Mouse (Mus musculus) embryonic facial prominence, embryonic 13.5 days (tissue): ENCODE results near the gene Tnnt1. TPM values are rescaled to one million over a fixed set of nuclear protein-coding genes. Genes with fewer than 3 reads are reported as not detected.

Source experiments
- ATAC-seq: fragments of 200-750 bp; cut with Nextera tagmentation; 2 replicates; pipeline ENCODE4 v1.8.0; 2017; ENCODE audit warnings: low read depth; ENCODE audit not compliant: insufficient number of reproducible peaks, insufficient read depth, low FRiP score, low TSS enrichment
- H3K27ac ChIP-seq: fragments of 300-500 bp; sonication (generic); 2 replicates; pipeline ENCODE4 v1.5.1; 2015; ENCODE audit warnings: moderate library complexity, mild to moderate bottlenecking, inconsistent platforms
- H3K27me3 ChIP-seq: fragments of 300-500 bp; sonication (generic); 2 replicates; pipeline ENCODE4 v1.6.1; 2015; ENCODE audit warnings: mild to moderate bottlenecking, inconsistent platforms
- H3K36me3 ChIP-seq: fragments of 300-500 bp; sonication (generic); 2 replicates; pipeline ENCODE4 v1.6.1; 2015; ENCODE audit warnings: mild to moderate bottlenecking, inconsistent platforms
- H3K4me1 ChIP-seq: fragments of 300-500 bp; sonication (generic); 2 replicates; pipeline ENCODE4 v1.6.1; 2015; ENCODE audit warnings: inconsistent platforms
- H3K4me2 ChIP-seq: fragments of 300-500 bp; sonication (generic); 2 replicates; pipeline ENCODE4 v1.6.1; 2015; ENCODE audit warnings: moderate library complexity, mild to moderate bottlenecking, inconsistent platforms
- H3K4me3 ChIP-seq: fragments of 300-500 bp; sonication (generic); 2 replicates; pipeline ENCODE4 v1.5.1; 2015; ENCODE audit warnings: mild to moderate bottlenecking, inconsistent platforms
- H3K9ac ChIP-seq: fragments of 300-500 bp; sonication (generic); 2 replicates; pipeline ENCODE4 v1.6.1; 2015; ENCODE audit warnings: mild to moderate bottlenecking, inconsistent platforms
- H3K9me3 ChIP-seq: fragments of 300-500 bp; sonication (generic); 2 replicates; pipeline ENCODE4 v1.6.1; 2016; ENCODE audit warnings: inconsistent platforms
- WGBS: fragments of 180-500 bp; shearing (Covaris S2); methylation state at CpG from one replicate; pipeline ENCODE4 v1.1.7; 2015; ENCODE audit warnings: mixed read lengths; 5-methylcytosine and 5-hydroxymethylcytosine counted together
- polyA plus RNA-seq: library from polyadenylated mRNA; unstranded; fragments of >200 nt; fragmentation: Nextera tagmentation; extraction: Ambion mirVana; gene quantifications from 2 replicates; pipeline ENCODE4 v1.2.1, GENCODE M21; 2015

The Tnnt1 gene
- polyA plus RNA-seq, 1 experiment from 2014 or later, result 63.3 TPM

- Histone ChIP-seq H3K4me3 (no peak overlapping the region), H3K36me3 (peaks cover 78% of the 10 kb centered on the region), H3K27ac (no peak overlapping the region), H3K4me1 (no peaks in the 10 kb centered on the region), H3K4me2 (no peak overlapping the region), H3K9me3 (no peaks in the 10 kb centered on the region), H3K27me3 (no peaks in the 10 kb centered on the region), H3K9ac (no peak overlapping the region)
- no peak for ATAC-seq
- 90% methylated on average over 13 of the region's 13 CpGs for WGBS
Measured at GRCm38 (mm10) chr7:4492284-4493224, 23.6 kb downstream of the Tnnt1 start.

GRCm38 (mm10) chr7:4491308-4491707 is 24.9 kb downstream of the Tnnt1 start:
- no peak overlapping the region for H3K9ac ChIP-seq
- H3K4me3 ChIP-seq, result no peak overlapping the region
- no peak for ATAC-seq
- no peaks in the 10 kb centered on the region for H3K27me3 ChIP-seq
- 86% methylated on average over 6 of the region's 6 CpGs for WGBS
- no peaks in the 10 kb centered on the region for H3K4me1 ChIP-seq
- peaks cover 72% of the 10 kb centered on the region for H3K36me3 ChIP-seq
- H3K27ac ChIP-seq, result no peak overlapping the region
- H3K4me2 ChIP-seq, result no peak overlapping the region
- H3K9me3 ChIP-seq, result no peaks in the 10 kb centered on the region

GRCm38 (mm10) chr7:4482281-4482680 is 33.9 kb downstream of the Tnnt1 start:
- 89% methylated on average over 12 of the region's 12 CpGs for WGBS
- Histone ChIP-seq H3K9me3 (no peaks in the 10 kb centered on the region), H3K9ac (no peak overlapping the region), H3K36me3 (peaks cover 64% of the 10 kb centered on the region), H3K4me1 (peaks cover 22% of the 10 kb centered on the region), H3K27ac (no peak overlapping the region), H3K4me2 (no peak overlapping the region), H3K4me3 (no peak overlapping the region), H3K27me3 (no peaks in the 10 kb centered on the region)
- ATAC-seq, result no peak

GRCm38 (mm10) chr7:4479674-4480073 is 36.5 kb downstream of the Tnnt1 start:
- Histone ChIP-seq H3K36me3 (peaks cover 41% of the 10 kb centered on the region), H3K4me1 (peaks cover 23% of the 10 kb centered on the region), H3K27ac (no peak overlapping the region), H3K27me3 (peaks cover 8% of the 10 kb centered on the region), H3K9me3 (no peaks in the 10 kb centered on the region), H3K4me3 (no peak overlapping the region), H3K9ac (0 out of 2 replicates have a peak overlapping the region, but pooled peaks have one; percentile 6), H3K4me2 (peak overlapping the region; percentile 79; the same call in 1 of the 2 replicates)
- WGBS, result 22% methylated on average over 6 of the region's 6 CpGs
- no peak for ATAC-seq

GRCm38 (mm10) chr7:4478796-4479291 is 37.3 kb downstream of the Tnnt1 start:
- whole genome bisulfite sequencing, result 2% methylated on average over 16 of the region's 16 CpGs
- peak overlapping the region; percentile 79 for H3K4me2 ChIP-seq
- peaks cover 23% of the 10 kb centered on the region for H3K4me1 ChIP-seq
- no peaks in the 10 kb centered on the region for H3K9me3 ChIP-seq
- peak overlapping the region; percentile 97 for H3K27ac ChIP-seq
- no peak for ATAC-seq
- peaks cover 15% of the 10 kb centered on the region for H3K27me3 ChIP-seq
- peaks cover 33% of the 10 kb centered on the region for H3K36me3 ChIP-seq
- H3K9ac ChIP-seq, result peak overlapping the region; percentile 75
- H3K4me3 ChIP-seq, result peak overlapping the region; percentile 53

GRCm38 (mm10) chr7:4478021-4478795 is 38.0 kb downstream of the Tnnt1 start:
- Histone ChIP-seq H3K27ac (peak overlapping the region; percentile 97), H3K9me3 (no peaks in the 10 kb centered on the region), H3K36me3 (peaks cover 26% of the 10 kb centered on the region), H3K9ac (peak overlapping the region; percentile 75), H3K27me3 (peaks cover 22% of the 10 kb centered on the region), H3K4me1 (peaks cover 23% of the 10 kb centered on the region), H3K4me2 (peak overlapping the region; percentile 79), H3K4me3 (peak overlapping the region; percentile 53)
- under 1% methylated on average over 39 of the region's 39 CpGs for WGBS
- ATAC-seq, result peak; percentile 95

- 0 out of 2 replicates have a peak overlapping the region, but pooled peaks have one; percentile 16 for H3K9ac ChIP-seq
- H3K4me2 ChIP-seq, result no peak overlapping the region
- WGBS, result 8% methylated on average over 19 of the region's 19 CpGs
- H3K4me3 ChIP-seq, result no peak overlapping the region
- no peak overlapping the region for H3K27ac ChIP-seq
- H3K36me3 ChIP-seq, result no peaks in the 10 kb centered on the region
- peaks cover 14% of the 10 kb centered on the region for H3K4me1 ChIP-seq
- no peaks in the 10 kb centered on the region for H3K9me3 ChIP-seq
- peaks cover 52% of the 10 kb centered on the region for H3K27me3 ChIP-seq
- ATAC-seq, result no peak
Measured at GRCm38 (mm10) chr7:4473940-4474339, 42.2 kb downstream of the Tnnt1 start.

GRCm38 (mm10) chr7:4471179-4471555 is 45.0 kb downstream of the Tnnt1 start:
- H3K4me1 ChIP-seq, result peaks cover 4% of the 10 kb centered on the region; the same call in 1 of the 2 replicates
- no peak overlapping the region for H3K27ac ChIP-seq
- ATAC-seq, result peak; percentile 75
- H3K4me3 ChIP-seq, result peak overlapping the region; percentile 46
- 1% methylated on average over 24 of the region's 24 CpGs for WGBS
- H3K36me3 ChIP-seq, result no peaks in the 10 kb centered on the region
- peak overlapping the region; percentile 56 for H3K9ac ChIP-seq
- no peaks in the 10 kb centered on the region for H3K9me3 ChIP-seq
- H3K4me2 ChIP-seq, result peak overlapping the region; percentile 82
- peaks cover 52% of the 10 kb centered on the region for H3K27me3 ChIP-seq

- peak; percentile 23; the same call in 1 of the 2 replicates for ATAC-seq
- H3K27me3 ChIP-seq, result peaks cover 52% of the 10 kb centered on the region
- H3K36me3 ChIP-seq, result no peaks in the 10 kb centered on the region
- H3K9ac ChIP-seq, result peak overlapping the region; percentile 56
- H3K4me1 ChIP-seq, result peaks cover 4% of the 10 kb centered on the region; the same call in 1 of the 2 replicates
- peak overlapping the region; percentile 82 for H3K4me2 ChIP-seq
- H3K9me3 ChIP-seq, result no peaks in the 10 kb centered on the region
- WGBS, result 2% methylated on average over 35 of the region's 35 CpGs
- no peak overlapping the region for H3K27ac ChIP-seq
- H3K4me3 ChIP-seq, result peak overlapping the region; percentile 46
Measured at GRCm38 (mm10) chr7:4470275-4471178, 45.7 kb downstream of the Tnnt1 start.

GRCm38 (mm10) chr7:4467801-4468200 is 48.4 kb downstream of the Tnnt1 start:
- Histone ChIP-seq H3K36me3 (no peaks in the 10 kb centered on the region), H3K4me1 (peaks cover 4% of the 10 kb centered on the region; the same call in 1 of the 2 replicates), H3K4me2 (no peak overlapping the region), H3K9ac (no peak overlapping the region), H3K27me3 (peaks cover 27% of the 10 kb centered on the region), H3K4me3 (no peak overlapping the region), H3K27ac (no peak overlapping the region), H3K9me3 (no peaks in the 10 kb centered on the region)
- 68% methylated on average over 3 of the region's 3 CpGs for WGBS
- no peak for ATAC-seq
